Mouse (Mus musculus) thymus, adult 2 months (tissue): ENCODE results near the gene Agbl1. TPM values are rescaled to one million over a fixed set of nuclear protein-coding genes. Genes with fewer than 3 reads are reported as not detected.

Experiments used
- DNase-seq: peaks from one replicate; pipeline ENCODE4 v3.0.0; 2021
- H3K27ac ChIP-seq: fragments of 200-500 bp; 2 replicates; pipeline ENCODE4 v1.5.1; 2012; ENCODE audit warnings: low read length, control low read depth; ENCODE audit not compliant: control insufficient read depth, insufficient read depth
- H3K27me3 ChIP-seq: fragments of 200-500 bp; 2 replicates; pipeline ENCODE4 v1.6.1; 2012; ENCODE audit warnings: mild to moderate bottlenecking, low read length, moderate library complexity, mixed read lengths; ENCODE audit not compliant: control insufficient read depth, insufficient read depth
- H3K36me3 ChIP-seq: fragments of 200-500 bp; 2 replicates; pipeline ENCODE4 v1.6.1; 2012; ENCODE audit warnings: mild to moderate bottlenecking, low read length, moderate library complexity; ENCODE audit not compliant: control insufficient read depth, insufficient read depth
- H3K4me1 ChIP-seq: fragments of 200-500 bp; replicated peaks from 2 replicates; pipeline ENCODE4 v1.6.1; 2012; ENCODE audit warnings: low read length; ENCODE audit not compliant: control insufficient read depth, insufficient read depth
- H3K4me3 ChIP-seq: fragments of 200-500 bp; 2 replicates; pipeline ENCODE4 v1.5.1; 2012; ENCODE audit warnings: mild to moderate bottlenecking, low read length, control low read depth, moderate library complexity; ENCODE audit not compliant: control insufficient read depth, insufficient read depth
- CTCF ChIP-seq: fragments of 200-500 bp; IDR thresholded peaks from 2 replicates; pipeline ENCODE4 v1.5.1; 2012; ENCODE audit warnings: mild to moderate bottlenecking, control low read depth, low read length, moderate library complexity, borderline replicate concordance; ENCODE audit not compliant: control insufficient read depth, poor library complexity, insufficient read depth; ENCODE audit errors: extremely low read depth
- POLR2A ChIP-seq: fragments of 200-500 bp; IDR thresholded peaks from 2 replicates; pipeline ENCODE4 v1.6.1; 2012; ENCODE audit warnings: mild to moderate bottlenecking, low read length, control low read depth, moderate library complexity; ENCODE audit not compliant: control insufficient read depth, poor library complexity, insufficient read depth; ENCODE audit errors: extremely low read depth
- WGBS: fragments of 180-500 bp; shearing (Covaris S2); methylation state at CpG from one replicate; pipeline ENCODE4 v1.1.7; 2018; 5-methylcytosine and 5-hydroxymethylcytosine counted together
- polyA plus RNA-seq: library from polyadenylated mRNA; depleted of rRNA; stranded (reverse); fragments of >200 nt; gene quantifications from 2 replicates; pipeline ENCODE4 v1.2.3, GENCODE M21; 2012

The Agbl1 gene
- polyA plus RNA-seq, 1 experiment = 0.08 TPM

GRCm38 (mm10) chr7:77148820-77149219, 919.1 kb downstream of the Agbl1 start:
- 71% methylated on average over 4 of the region's 4 CpGs for WGBS
- Histone ChIP-seq H3K27ac (no peak overlapping the region), H3K36me3 (no peaks in the 10 kb centered on the region), H3K4me1 (no peaks in the 10 kb centered on the region), H3K27me3 (no peaks in the 10 kb centered on the region), H3K4me3 (no peak overlapping the region)
- no peak for TF ChIP-seq CTCF
- TF ChIP-seq POLR2A = no peak
- no peak for DNase-seq

GRCm38 (mm10) chr7:77149846-77150245, 920.2 kb downstream of the Agbl1 start:
- Histone ChIP-seq H3K27me3 (no peaks in the 10 kb centered on the region), H3K36me3 (no peaks in the 10 kb centered on the region), H3K27ac (no peak overlapping the region), H3K4me1 (no peaks in the 10 kb centered on the region), H3K4me3 (no peak overlapping the region)
- TF ChIP-seq POLR2A = no peak
- no peak for TF ChIP-seq CTCF
- DNase-seq = no peak
- WGBS = 90% methylated on average over 2 of the region's 2 CpGs

- Histone ChIP-seq H3K27ac (no peak overlapping the region), H3K36me3 (no peaks in the 10 kb centered on the region), H3K4me1 (no peaks in the 10 kb centered on the region), H3K27me3 (no peaks in the 10 kb centered on the region), H3K4me3 (no peak overlapping the region)
- no peak for DNase-seq
- TF ChIP-seq POLR2A (no peak), CTCF (no peak)
- WGBS = 87% methylated on average over 3 of the region's 3 CpGs
Observed at GRCm38 (mm10) chr7:77152393-77152792, 922.7 kb downstream of the Agbl1 start.

- no peaks in the 10 kb centered on the region for H3K4me1 ChIP-seq
- H3K27ac ChIP-seq = no peak overlapping the region
- H3K4me3 ChIP-seq = no peak overlapping the region
- 92% methylated on average over 1 of the region's 1 CpGs for WGBS
- H3K36me3 ChIP-seq = no peaks in the 10 kb centered on the region
- TF ChIP-seq CTCF = no peak
- TF ChIP-seq POLR2A = no peak
- DNase-seq = no peak
- H3K27me3 ChIP-seq = no peaks in the 10 kb centered on the region
Observed at GRCm38 (mm10) chr7:77152909-77153308, 923.2 kb downstream of the Agbl1 start.

GRCm38 (mm10) chr7:77164921-77165320, 935.2 kb downstream of the Agbl1 start:
- Histone ChIP-seq H3K4me1 (no peaks in the 10 kb centered on the region), H3K4me3 (no peak overlapping the region), H3K36me3 (no peaks in the 10 kb centered on the region), H3K27ac (no peak overlapping the region), H3K27me3 (no peaks in the 10 kb centered on the region)
- 73% methylated on average over 1 of the region's 1 CpGs for WGBS
- DNase-seq = no peak
- TF ChIP-seq POLR2A = no peak
- no peak for TF ChIP-seq CTCF
